ENCODE assay signal across 30 mouse cellular contexts in genomic region chr7:34587239-34587638, GRCm38 (mm10).
"Had no signal": no experiment of that assay in that cellular context is flagged by ENCODE, and none has a peak within 500 bp of the region (broad histone marks: within the 10 kb centered on the region; RNA-seq: fewer than 3 reads in every experiment).

No protein-coding gene starts in this region.

- H3K27ac ChIP-seq: left cerebral cortex, adult 2 months; limb, embryonic 10.5 days; limb, embryonic 12.5 days; limb, embryonic 13.5 days; limb, embryonic 15.5 days; liver, embryonic 12.5 days; liver, embryonic 13.5 days; liver, embryonic 14.5 days; liver, embryonic 15.5 days; lung, embryonic 15.5 days; macrophage; midbrain, embryonic 10.5 days; midbrain, embryonic 12.5 days; midbrain, embryonic 13.5 days; midbrain, embryonic 15.5 days had no signal

- H3K4me1 ChIP-seq: limb, embryonic 10.5 days; limb, embryonic 12.5 days; limb, embryonic 13.5 days; liver, embryonic 12.5 days; liver, embryonic 13.5 days; liver, embryonic 15.5 days; lung, embryonic 15.5 days; megakaryocyte, embryonic 14.5 days; midbrain, embryonic 10.5 days; midbrain, embryonic 12.5 days; midbrain, embryonic 13.5 days; midbrain, embryonic 15.5 days had no signal

- H3K27me3 ChIP-seq: limb, embryonic 12.5 days; limb, embryonic 13.5 days; limb, embryonic 15.5 days; liver, embryonic 12.5 days; liver, embryonic 13.5 days; liver, embryonic 15.5 days; lung, embryonic 15.5 days; megakaryocyte, embryonic 14.5 days; midbrain, embryonic 12.5 days; midbrain, embryonic 13.5 days; midbrain, embryonic 15.5 days had no signal

- ATAC-seq: liver, embryonic 12.5 days; liver, postnatal 0 days; lung, postnatal 0 days; midbrain, embryonic 13.5 days; midbrain, embryonic 15.5 days; midbrain, embryonic 16.5 days had no signal

- H3K9me3 ChIP-seq: limb, embryonic 15.5 days; midbrain, embryonic 15.5 days had no signal

- H3K36me3 ChIP-seq: limb, embryonic 10.5 days; limb, embryonic 12.5 days; limb, embryonic 13.5 days; limb, embryonic 15.5 days; liver, embryonic 12.5 days; liver, embryonic 13.5 days; liver, embryonic 15.5 days; lung, embryonic 15.5 days; midbrain, embryonic 10.5 days; midbrain, embryonic 12.5 days; midbrain, embryonic 15.5 days had no signal

- H3K4me2 ChIP-seq: limb, embryonic 12.5 days; limb, embryonic 13.5 days; limb, embryonic 15.5 days; liver, embryonic 11.5 days; liver, embryonic 12.5 days; liver, embryonic 13.5 days; liver, embryonic 15.5 days; lung, embryonic 14.5 days; lung, embryonic 15.5 days; midbrain, embryonic 12.5 days; midbrain, embryonic 13.5 days; midbrain, embryonic 15.5 days had no signal

- H3K9ac ChIP-seq: limb, embryonic 12.5 days; limb, embryonic 13.5 days; limb, embryonic 15.5 days; liver, embryonic 12.5 days; liver, embryonic 13.5 days; liver, embryonic 14.5 days; liver, embryonic 15.5 days; liver, postnatal 0 days; lung, embryonic 14.5 days; lung, embryonic 15.5 days; midbrain, embryonic 12.5 days; midbrain, embryonic 13.5 days; midbrain, embryonic 15.5 days had no signal

- DNase-seq: left cerebral cortex, postnatal 4 days; liver; liver, embryonic 13.5 days; liver, postnatal 0 days; lung, adult 18-20 months; lung, adult 2 months; lung, embryonic 14.5 days; lung, postnatal 10 days; lung, postnatal 14 days; lung, postnatal 36 days; lung, postnatal 4 days had no signal

- H3K4me3 ChIP-seq: left cerebral cortex, adult 2 months; limb, embryonic 10.5 days; limb, embryonic 12.5 days; limb, embryonic 13.5 days; limb, embryonic 15.5 days; liver, embryonic 12.5 days; liver, embryonic 13.5 days; liver, embryonic 15.5 days; lung, embryonic 15.5 days; midbrain, embryonic 10.5 days; midbrain, embryonic 12.5 days; midbrain, embryonic 13.5 days; midbrain, embryonic 15.5 days; myocyte had no signal
